Mouse (Mus musculus) hindbrain, embryonic 13.5 days (tissue): ENCODE data around the gene Sipa1. TPM values are rescaled to one million over a fixed set of nuclear protein-coding genes. Genes with fewer than 3 reads are reported as not detected.
A peak's percentile ranks its signal among the peaks of the same experiment; 100 is the strongest.

Experiments used
- ATAC-seq: fragments of 200-750 bp; cut with Nextera tagmentation; 2 replicates; pipeline ENCODE4 v1.8.0; 2017; ENCODE audit warnings: moderate TSS enrichment; ENCODE audit not compliant: low FRiP score
- H3K27ac ChIP-seq: fragments of 300-500 bp; sonication (generic); 2 replicates; pipeline ENCODE4 v1.5.1; 2015; ENCODE audit warnings: inconsistent platforms, mild to moderate bottlenecking, moderate library complexity
- H3K27me3 ChIP-seq: fragments of 300-500 bp; sonication (generic); 2 replicates; pipeline ENCODE4 v1.6.1; 2015; ENCODE audit warnings: mild to moderate bottlenecking, inconsistent platforms
- H3K36me3 ChIP-seq: fragments of 300-500 bp; sonication (generic); 2 replicates; pipeline ENCODE4 v1.6.1; 2015; ENCODE audit warnings: mild to moderate bottlenecking, inconsistent platforms
- H3K4me1 ChIP-seq: fragments of 300-500 bp; sonication (generic); replicated peaks from 2 replicates; pipeline ENCODE4 v1.6.1; 2015; ENCODE audit warnings: inconsistent platforms
- H3K4me2 ChIP-seq: fragments of 300-500 bp; sonication (generic); 2 replicates; pipeline ENCODE4 v1.6.1; 2015; ENCODE audit warnings: inconsistent platforms, mild to moderate bottlenecking, moderate library complexity
- H3K4me3 ChIP-seq: fragments of 300-500 bp; sonication (generic); 2 replicates; pipeline ENCODE4 v1.5.1; 2015; ENCODE audit warnings: mild to moderate bottlenecking, inconsistent platforms
- H3K9ac ChIP-seq: fragments of 300-500 bp; sonication (generic); 2 replicates; pipeline ENCODE4 v1.6.1; 2015; ENCODE audit warnings: mild to moderate bottlenecking, inconsistent platforms
- H3K9me3 ChIP-seq: fragments of 300-500 bp; sonication (generic); 2 replicates; pipeline ENCODE4 v1.6.1; 2016; ENCODE audit warnings: inconsistent platforms
- WGBS: fragments of 180-500 bp; shearing (Covaris S2); methylation state at CpG from one replicate; pipeline ENCODE4 v1.1.7; 2015; 5-methylcytosine and 5-hydroxymethylcytosine counted together
- microRNA-seq: library from miRNA; unstranded; fragments of <30 nt; microRNA quantifications from one replicate; pipeline ENCODE4, GENCODE M21; 2016
- polyA plus RNA-seq: library from polyadenylated mRNA; unstranded; fragments of >200 nt; fragmentation: Nextera tagmentation; extraction: Ambion mirVana; gene quantifications from 2 replicates; pipeline ENCODE4 v1.2.1, GENCODE M21; 2015

Gene Sipa1
- polyA plus RNA-seq, 1 experiment from 2014 or later, result 15.4 TPM

DNA sequence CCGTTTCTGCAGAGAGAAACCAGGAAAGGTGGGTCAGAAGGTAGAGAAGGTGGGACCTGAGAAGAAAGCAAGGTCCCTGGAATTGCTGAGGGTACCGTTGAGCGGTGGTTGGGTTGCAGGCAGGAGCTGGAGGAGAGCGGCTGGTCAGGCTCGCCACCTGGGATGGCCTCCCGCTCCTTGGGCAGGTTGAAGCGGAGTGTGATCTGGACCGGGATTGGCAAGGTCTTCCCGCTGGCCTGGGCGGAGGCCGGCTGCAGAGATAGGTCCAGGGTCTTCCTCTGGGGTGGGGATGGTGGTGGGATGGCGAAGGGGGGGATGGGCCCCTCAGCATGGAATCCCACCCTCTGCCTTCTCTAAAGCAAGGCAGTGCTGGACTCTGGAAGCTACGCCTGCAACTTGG is 54.8 kb downstream of the Sipa1 start:
- Histone ChIP-seq H3K27ac (peak overlapping the region; percentile 98), H3K4me3 (peak overlapping the region; percentile 64), H3K9ac (peak overlapping the region; percentile 85), H3K4me1 (peaks cover 39% of the 10 kb centered on the region), H3K4me2 (peak overlapping the region; percentile 79), H3K27me3 (0 out of 2 replicates have a peak, but pooled peaks cover 7% of the 10 kb centered on the region), H3K36me3 (peaks cover 53% of the 10 kb centered on the region), H3K9me3 (no peaks in the 10 kb centered on the region)
- 96% methylated on average over 13 of the region's 13 CpGs for WGBS
- peak; percentile 8; the same call in 1 of the 2 replicates for ATAC-seq

DNA sequence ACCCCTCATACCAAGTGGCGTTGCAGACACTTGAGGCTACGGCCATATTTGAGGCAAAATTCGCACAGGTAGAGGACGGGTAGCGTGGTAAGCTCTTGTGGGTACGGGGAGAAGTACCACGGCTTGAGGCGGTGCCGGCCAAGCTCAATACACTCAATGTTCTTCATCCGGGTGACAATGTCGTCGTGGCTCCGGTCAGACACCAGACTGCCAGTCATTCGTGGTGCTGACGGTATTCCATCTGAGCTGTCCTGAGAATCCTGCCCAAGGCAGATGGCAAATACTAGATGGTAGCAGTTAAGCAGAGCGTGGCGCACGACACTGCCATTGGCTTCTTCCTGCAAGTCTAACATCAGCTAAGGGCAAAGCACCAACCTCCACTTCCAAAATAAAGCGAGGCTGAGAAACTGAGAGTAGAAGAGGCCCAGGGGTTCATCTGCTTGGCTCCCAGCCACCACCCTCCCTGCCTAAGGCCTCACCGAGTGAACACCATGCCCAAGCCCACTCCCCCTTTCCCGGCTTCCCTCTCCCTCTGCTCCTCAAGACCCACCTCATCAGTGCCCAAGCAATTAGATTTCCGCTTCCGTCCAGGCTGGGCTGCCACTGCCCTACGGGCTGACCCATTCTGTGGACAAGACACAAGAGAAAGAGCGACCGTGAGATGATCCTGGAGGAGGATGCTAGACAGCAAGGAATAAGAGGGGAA is 55.6 kb downstream of the Sipa1 start:
- Histone ChIP-seq H3K36me3 (peaks cover 61% of the 10 kb centered on the region), H3K27ac (no peak overlapping the region), H3K9ac (peak overlapping the region; percentile 85; the same call in 1 of the 2 replicates), H3K4me1 (peaks cover 48% of the 10 kb centered on the region), H3K4me2 (no peak overlapping the region), H3K27me3 (0 out of 2 replicates have a peak, but pooled peaks cover 2% of the 10 kb centered on the region), H3K4me3 (no peak overlapping the region; the same call in 1 of the 2 replicates), H3K9me3 (no peaks in the 10 kb centered on the region)
- no peak for ATAC-seq
- 96% methylated on average over 26 of the region's 26 CpGs for WGBS

DNA sequence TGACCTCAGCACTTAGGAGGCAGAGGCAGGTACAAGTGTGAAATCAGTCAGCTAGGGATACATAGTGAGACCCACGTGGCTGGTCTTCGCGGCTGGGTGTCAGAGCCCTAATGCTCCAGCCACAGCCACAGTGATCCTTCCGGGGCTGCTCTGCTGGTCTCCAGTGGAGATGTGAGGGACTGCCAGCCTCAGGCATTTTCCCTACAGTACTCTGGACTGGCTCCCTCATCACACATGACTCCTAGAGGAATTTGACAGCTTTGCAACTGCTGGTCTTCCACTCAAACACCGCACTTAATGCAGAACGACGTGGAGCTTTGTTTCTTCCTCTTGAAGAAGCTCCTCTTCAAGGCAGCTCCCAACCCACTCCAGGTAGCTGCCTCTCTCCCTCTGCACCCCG is 57.3 kb downstream of the Sipa1 start:
- Histone ChIP-seq H3K27ac (no peak overlapping the region), H3K27me3 (no peaks in the 10 kb centered on the region), H3K4me3 (no peak overlapping the region), H3K4me1 (peaks cover 57% of the 10 kb centered on the region), H3K9me3 (no peaks in the 10 kb centered on the region), H3K9ac (no peak overlapping the region), H3K4me2 (no peak overlapping the region), H3K36me3 (peaks cover 65% of the 10 kb centered on the region)
- no peak for ATAC-seq
- WGBS, result 92% methylated on average over 8 of the region's 8 CpGs

DNA sequence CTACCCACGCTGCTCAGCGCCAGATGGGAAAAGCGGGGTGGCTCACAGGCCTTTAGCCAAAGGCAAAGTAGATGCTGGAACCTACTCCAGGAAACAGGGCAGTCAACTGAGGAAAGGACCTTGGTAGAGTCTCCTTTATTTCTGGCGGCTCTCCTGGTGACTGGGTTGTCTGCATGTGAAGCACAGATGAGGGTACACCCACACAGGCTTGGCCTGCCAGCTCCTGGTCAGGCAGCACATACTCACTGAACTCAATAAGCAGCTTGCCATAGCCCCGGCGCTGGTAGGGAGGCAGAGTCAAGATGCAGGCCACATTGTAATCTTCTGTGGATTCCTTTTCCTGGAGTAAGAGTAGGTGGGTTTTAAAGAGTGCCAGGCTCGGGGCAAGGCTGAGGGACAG is 58.4 kb downstream of the Sipa1 start:
- H3K4me2 ChIP-seq, result no peak overlapping the region
- no peak overlapping the region for H3K4me3 ChIP-seq
- peaks cover 65% of the 10 kb centered on the region for H3K36me3 ChIP-seq
- 94% methylated on average over 7 of the region's 7 CpGs for WGBS
- no peaks in the 10 kb centered on the region for H3K27me3 ChIP-seq
- H3K9me3 ChIP-seq, result no peaks in the 10 kb centered on the region
- ATAC-seq, result no peak
- peaks cover 47% of the 10 kb centered on the region for H3K4me1 ChIP-seq
- no peak overlapping the region for H3K27ac ChIP-seq
- peak overlapping the region; percentile 36; the same call in 1 of the 2 replicates for H3K9ac ChIP-seq

DNA sequence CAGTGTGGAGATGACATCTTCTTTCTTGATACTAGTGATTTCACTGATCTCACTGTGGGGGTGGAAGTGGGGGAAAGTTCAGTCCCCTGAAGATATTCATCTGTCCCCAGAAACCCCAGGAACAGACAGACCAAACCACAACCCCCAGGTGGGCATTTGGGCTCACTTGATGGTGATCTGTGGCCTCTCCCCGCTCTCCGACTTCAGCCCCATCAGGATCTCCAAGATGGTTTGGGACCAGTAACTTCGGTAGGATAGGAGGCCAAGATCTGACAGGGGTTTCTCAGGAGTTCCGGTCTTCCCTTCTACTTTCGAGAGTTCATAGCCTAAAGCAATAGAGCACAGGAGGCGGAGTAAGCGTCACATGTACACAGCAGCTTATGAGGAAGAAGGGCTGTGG is 59.8 kb downstream of the Sipa1 start:
- peaks cover 39% of the 10 kb centered on the region for H3K4me1 ChIP-seq
- peaks cover 62% of the 10 kb centered on the region for H3K36me3 ChIP-seq
- H3K9ac ChIP-seq, result peak overlapping the region; percentile 97; the same call in 1 of the 2 replicates
- peak overlapping the region; percentile 95; the same call in 1 of the 2 replicates for H3K4me2 ChIP-seq
- H3K27me3 ChIP-seq, result no peaks in the 10 kb centered on the region
- H3K27ac ChIP-seq, result no peak overlapping the region
- 94% methylated on average over 7 of the region's 7 CpGs for WGBS
- ATAC-seq, result no peak
- H3K9me3 ChIP-seq, result no peaks in the 10 kb centered on the region
- H3K4me3 ChIP-seq, result no peak overlapping the region

DNA sequence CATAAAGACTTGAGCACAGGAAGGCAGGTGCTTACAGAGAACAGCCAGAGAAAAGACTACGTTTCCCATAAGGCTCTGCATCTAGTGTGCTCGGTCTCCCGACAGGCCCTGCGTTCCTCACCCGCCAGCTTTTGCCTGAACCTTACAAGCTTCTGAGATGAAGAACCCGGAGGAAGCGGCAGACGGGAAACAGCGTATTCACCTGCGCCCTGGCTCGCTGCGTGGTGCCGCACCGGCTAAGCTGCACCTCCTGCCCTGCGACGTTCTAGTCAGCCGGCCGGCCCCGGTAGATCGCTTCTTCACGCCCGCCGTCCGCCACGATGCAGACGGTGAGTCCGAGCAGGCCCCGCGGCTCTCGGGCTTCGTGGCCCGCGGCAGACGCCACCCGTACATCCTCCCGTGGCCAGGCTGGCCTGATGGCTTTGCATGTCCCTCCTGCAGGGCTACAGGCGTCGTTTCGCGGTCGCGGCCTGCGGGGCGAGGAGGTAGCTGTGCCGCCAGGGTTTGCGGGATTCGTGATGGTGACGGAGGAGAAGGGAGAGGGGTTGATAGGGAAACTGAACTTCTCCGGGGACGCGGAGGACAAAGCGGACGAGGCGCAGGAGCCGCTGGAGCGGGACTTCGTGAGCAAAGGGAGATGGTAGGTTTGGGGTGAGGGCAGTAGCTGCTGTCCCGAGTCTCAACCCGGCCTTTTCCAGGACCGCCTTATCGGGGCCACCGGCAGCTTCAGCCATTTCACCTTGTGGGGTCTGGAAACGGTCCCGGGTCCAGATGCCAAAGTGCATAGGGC is 61.6 kb downstream of the Sipa1 start, which contains the start of gene Rnaseh2c:
TSS of gene Rnaseh2c (plus strand) at position 122 of the 790 bp plus-strand sequence.
- peak; percentile 92 for ATAC-seq
- WGBS, result under 1% methylated on average over 64 of the region's 64 CpGs
- Histone ChIP-seq H3K9me3 (no peaks in the 10 kb centered on the region), H3K36me3 (peaks cover 45% of the 10 kb centered on the region), H3K27ac (peak within 1 kb of the TSS; percentile 91), H3K4me3 (peak within 1 kb of the TSS; percentile 75), H3K27me3 (no peaks in the 10 kb centered on the region), H3K9ac (peak within 1 kb of the TSS; percentile 97), H3K4me1 (peaks cover 29% of the 10 kb centered on the region), H3K4me2 (peak within 1 kb of the TSS; percentile 95)

Small RNA genes lying within 50 kb of the gene (microRNA-seq; reads per million reads assigned to microRNA genes)
- 1.4 reads per million for gene Mir6987

Other genes with a start within 250 kb of the Sipa1 start
- 322 and 323 TPM in 2 replicates for gene Drap1, start 238.7 kb downstream of the Sipa1 start, polyA plus RNA-seq
- 68.5 and 69.7 TPM in 2 replicates for gene AI837181, start 238.6 kb downstream of the Sipa1 start, polyA plus RNA-seq
- 0.48 TPM in 1 of 2 replicates, not detected in the other for gene Fosl1, start 216.2 kb downstream of the Sipa1 start, polyA plus RNA-seq
- gene Ccdc85b, start 205.8 kb downstream of the Sipa1 start, polyA plus RNA-seq, result 9.6 and 10.2 TPM in 2 replicates
- 169 and 179 TPM in 2 replicates for gene Fibp, start 203.1 kb downstream of the Sipa1 start, polyA plus RNA-seq
- gene Ctsw, start 195.2 kb downstream of the Sipa1 start, polyA plus RNA-seq, result 5.0 and 5.8 TPM in 2 replicates
- 45.6 and 48.7 TPM in 2 replicates for gene Efemp2, start 189.8 kb downstream of the Sipa1 start, polyA plus RNA-seq
- gene Mus81, start 175.3 kb downstream of the Sipa1 start, polyA plus RNA-seq, result 42.6 and 49.7 TPM in 2 replicates
- gene Cfl1, start 173.3 kb downstream of the Sipa1 start, polyA plus RNA-seq, result 3,676 and 3,692 TPM in 2 replicates
- 0.58 TPM in 1 of 2 replicates, not detected in the other for gene 1700020D05Rik, start 159.9 kb downstream of the Sipa1 start, polyA plus RNA-seq
- gene Snx32, start 153.2 kb downstream of the Sipa1 start, polyA plus RNA-seq, result 80.3 and 81.1 TPM in 2 replicates
- gene Ovol1, start 103.1 kb downstream of the Sipa1 start, polyA plus RNA-seq, result 0.21 TPM in 1 of 2 replicates, not detected in the other
- gene Ap5b1, start 95.7 kb downstream of the Sipa1 start, polyA plus RNA-seq, result 2.2 and 2.9 TPM in 2 replicates
- gene Rnaseh2c, start 61.8 kb downstream of the Sipa1 start, polyA plus RNA-seq, result 71.2 and 80.6 TPM in 2 replicates
- 77.2 and 79.7 TPM in 2 replicates for gene Kat5, start 53.5 kb downstream of the Sipa1 start, polyA plus RNA-seq
- 30.1 and 35.2 TPM in 2 replicates for gene Rela, start 26.2 kb downstream of the Sipa1 start, polyA plus RNA-seq
- 11.6 and 14.4 TPM in 2 replicates for gene Map3k11, start 25.0 kb upstream of the Sipa1 start, polyA plus RNA-seq
- gene Pcnx3, start 25.2 kb upstream of the Sipa1 start, polyA plus RNA-seq, result 21.3 and 24.4 TPM in 2 replicates
- gene Kcnk7, start 40.7 kb upstream of the Sipa1 start, polyA plus RNA-seq, result 0.44 and 0.63 TPM in 2 replicates
- 6.7 and 10.1 TPM in 2 replicates for gene Ehbp1l1, start 62.6 kb upstream of the Sipa1 start, polyA plus RNA-seq
- gene Fam89b, start 65.9 kb upstream of the Sipa1 start, polyA plus RNA-seq, result 184 and 187 TPM in 2 replicates
- 10.6 and 11.2 TPM in 2 replicates for gene Ltbp3, start 77.2 kb upstream of the Sipa1 start, polyA plus RNA-seq
- gene Scyl1, start 107.7 kb upstream of the Sipa1 start, polyA plus RNA-seq, result 67.6 and 72.4 TPM in 2 replicates
- gene Frmd8, start 211.6 kb upstream of the Sipa1 start, polyA plus RNA-seq, result 17.5 and 19.3 TPM in 2 replicates
- gene Slc25a45, start 214.1 kb upstream of the Sipa1 start, polyA plus RNA-seq, result 2.6 and 2.8 TPM in 2 replicates
- 15.2 and 15.9 TPM in 2 replicates for gene Tigd3, start 230.4 kb upstream of the Sipa1 start, polyA plus RNA-seq
- 128 and 137 TPM in 2 replicates for gene Dpf2, start 249.3 kb upstream of the Sipa1 start, polyA plus RNA-seq